Mouse (Mus musculus) thymus, adult 2 months (tissue): ENCODE measurements around the gene Gpr182. TPM values are rescaled to one million over a fixed set of nuclear protein-coding genes. Genes with fewer than 3 reads are reported as not detected.

ENCODE experiments used
- DNase-seq: peaks from one replicate; pipeline ENCODE4 v3.0.0; 2021
- H3K27ac ChIP-seq: fragments of 200-500 bp; 2 replicates; pipeline ENCODE4 v1.5.1; 2012; ENCODE audit warnings: low read length, control low read depth; ENCODE audit not compliant: control insufficient read depth, insufficient read depth
- H3K27me3 ChIP-seq: fragments of 200-500 bp; 2 replicates; pipeline ENCODE4 v1.6.1; 2012; ENCODE audit warnings: mild to moderate bottlenecking, low read length, moderate library complexity, mixed read lengths; ENCODE audit not compliant: control insufficient read depth, insufficient read depth
- H3K36me3 ChIP-seq: fragments of 200-500 bp; 2 replicates; pipeline ENCODE4 v1.6.1; 2012; ENCODE audit warnings: mild to moderate bottlenecking, low read length, moderate library complexity; ENCODE audit not compliant: control insufficient read depth, insufficient read depth
- H3K4me1 ChIP-seq: fragments of 200-500 bp; replicated peaks from 2 replicates; pipeline ENCODE4 v1.6.1; 2012; ENCODE audit warnings: low read length; ENCODE audit not compliant: control insufficient read depth, insufficient read depth
- H3K4me3 ChIP-seq: fragments of 200-500 bp; 2 replicates; pipeline ENCODE4 v1.5.1; 2012; ENCODE audit warnings: mild to moderate bottlenecking, low read length, control low read depth, moderate library complexity; ENCODE audit not compliant: control insufficient read depth, insufficient read depth
- CTCF ChIP-seq: fragments of 200-500 bp; IDR thresholded peaks from 2 replicates; pipeline ENCODE4 v1.5.1; 2012; ENCODE audit warnings: mild to moderate bottlenecking, control low read depth, low read length, moderate library complexity, borderline replicate concordance; ENCODE audit not compliant: control insufficient read depth, poor library complexity, insufficient read depth; ENCODE audit errors: extremely low read depth
- POLR2A ChIP-seq: fragments of 200-500 bp; IDR thresholded peaks from 2 replicates; pipeline ENCODE4 v1.6.1; 2012; ENCODE audit warnings: mild to moderate bottlenecking, low read length, control low read depth, moderate library complexity; ENCODE audit not compliant: control insufficient read depth, poor library complexity, insufficient read depth; ENCODE audit errors: extremely low read depth
- WGBS: fragments of 180-500 bp; shearing (Covaris S2); methylation state at CpG from one replicate; pipeline ENCODE4 v1.1.7; 2018; 5-methylcytosine and 5-hydroxymethylcytosine counted together
- polyA plus RNA-seq: library from polyadenylated mRNA; depleted of rRNA; stranded (reverse); fragments of >200 nt; gene quantifications from 2 replicates; pipeline ENCODE4 v1.2.3, GENCODE M21; 2012; rRNA removed

Gpr182 gene
- polyA plus RNA-seq, 1 experiment = 2.3 TPM

DNA sequence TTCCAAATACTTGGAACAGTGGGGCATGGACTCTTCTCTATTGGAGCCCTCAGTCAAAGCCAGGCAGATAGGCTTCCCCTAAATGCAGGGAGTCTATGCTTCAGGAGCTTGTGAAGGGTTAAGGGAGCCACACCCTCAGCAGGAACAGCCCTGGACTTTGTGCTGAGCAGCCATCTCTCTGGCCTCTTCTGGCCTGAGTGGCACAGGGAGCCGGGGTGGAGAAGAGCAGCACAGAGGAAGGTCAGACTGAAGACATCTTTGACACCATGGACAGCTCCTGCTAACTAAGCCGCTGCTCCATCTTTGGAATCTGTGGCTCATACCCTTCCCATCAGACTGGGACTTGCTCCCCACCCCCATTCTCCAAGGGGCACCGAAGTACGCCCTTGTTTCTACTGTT, 48.2 kb downstream of the Gpr182 start:
- no peak for DNase-seq
- Histone ChIP-seq H3K4me3 (no peak overlapping the region), H3K4me1 (no peaks in the 10 kb centered on the region), H3K27ac (no peak overlapping the region), H3K27me3 (no peaks in the 10 kb centered on the region), H3K36me3 (0 out of 2 replicates have a peak, but pooled peaks cover 4% of the 10 kb centered on the region)
- TF ChIP-seq CTCF = no peak
- 70% methylated on average over 4 of the region's 4 CpGs for WGBS

DNA sequence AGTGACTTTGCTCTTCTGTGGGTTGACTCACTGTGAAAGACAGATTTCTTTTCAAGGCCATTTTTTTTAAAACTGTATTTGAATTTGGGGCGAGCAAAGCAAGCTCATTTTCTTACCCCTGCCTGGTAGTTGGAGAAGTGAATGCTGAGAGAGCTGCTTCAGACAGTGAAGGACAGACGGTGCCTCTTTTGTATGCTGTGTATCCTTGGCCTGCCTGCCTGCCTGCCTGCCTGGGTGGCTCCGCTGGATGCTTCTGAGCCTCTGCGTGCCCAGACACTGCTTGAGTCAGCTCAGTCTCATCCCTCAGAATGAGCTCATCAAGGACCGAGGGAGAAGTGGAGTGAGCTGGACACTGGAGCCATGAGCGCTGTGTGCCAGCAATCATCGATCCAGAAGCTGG, 52.6 kb downstream of the Gpr182 start:
- Histone ChIP-seq H3K4me1 (no peaks in the 10 kb centered on the region), H3K4me3 (no peak overlapping the region), H3K36me3 (0 out of 2 replicates have a peak, but pooled peaks cover 8% of the 10 kb centered on the region), H3K27me3 (no peaks in the 10 kb centered on the region), H3K27ac (no peak overlapping the region)
- 98% methylated on average over 7 of the region's 7 CpGs for WGBS
- no peak for TF ChIP-seq POLR2A
- TF ChIP-seq CTCF = no peak
- DNase-seq = no peak

Other genes starting within 250 kb of the Gpr182 start
- 6.2 and 13.5 TPM in 2 replicates for gene Ndufa4l2, start 236.8 kb downstream of the Gpr182 start, polyA plus RNA-seq
- gene Shmt2, start 229.3 kb downstream of the Gpr182 start, polyA plus RNA-seq = 171 and 198 TPM in 2 replicates
- gene Nxph4, start 217.2 kb downstream of the Gpr182 start, polyA plus RNA-seq = 0.06 and 0.20 TPM in 2 replicates
- gene Lrp1, start 130.6 kb downstream of the Gpr182 start, polyA plus RNA-seq = 35.3 and 40.3 TPM in 2 replicates
- 168 and 185 TPM in 2 replicates for gene Stat6, start 108.7 kb downstream of the Gpr182 start, polyA plus RNA-seq
- 14.2 and 15.0 TPM in 2 replicates for gene Nemp1, start 84.8 kb downstream of the Gpr182 start, polyA plus RNA-seq
- gene Nab2, start 83.2 kb downstream of the Gpr182 start, polyA plus RNA-seq = 69.3 and 79.2 TPM in 2 replicates
- gene Myo1a, start 46.6 kb downstream of the Gpr182 start, polyA plus RNA-seq = 1.6 and 1.8 TPM in 2 replicates
- gene Tac2, start 27.3 kb downstream of the Gpr182 start, polyA plus RNA-seq = 4.3 and 4.5 TPM in 2 replicates
- gene Zbtb39, start 12.2 kb downstream of the Gpr182 start, polyA plus RNA-seq = 7.4 and 8.3 TPM in 2 replicates
- 0.04 and 0.08 TPM in 2 replicates for gene Rdh1, start 8.0 kb upstream of the Gpr182 start, polyA plus RNA-seq
- gene Rdh16f1, start 8.1 kb upstream of the Gpr182 start, polyA plus RNA-seq = 0.10 TPM in 1 of 2 replicates, not detected in the other
- 0.14 and 0.20 TPM in 2 replicates for gene Rdh9, start 24.7 kb upstream of the Gpr182 start, polyA plus RNA-seq
- gene Rdh16, start 49.4 kb upstream of the Gpr182 start, polyA plus RNA-seq = 0.03 and 0.14 TPM in 2 replicates
- not detected in 2 replicates for gene Rdh19, start 98.2 kb upstream of the Gpr182 start, polyA plus RNA-seq
- 0.32 TPM in 1 of 2 replicates, not detected in the other for gene Rdh16f2, start 114.7 kb upstream of the Gpr182 start, polyA plus RNA-seq
- gene Rdh7, start 137.1 kb upstream of the Gpr182 start, polyA plus RNA-seq = 0.11 and 1.7 TPM in 2 replicates
- 0.52 and 1.3 TPM in 2 replicates for gene Sdr9c7, start 146.8 kb upstream of the Gpr182 start, polyA plus RNA-seq